Mouse (Mus musculus) limb, embryonic 14.5 days (tissue): ENCODE measurements at regions not wholly inside any gene's neighbourhood (a gene's known extent, or its start where the extent isn't known, plus 50 kb on each side); places are given as distances from the start of the nearest gene placed in this dataset.
A peak's percentile ranks its signal among the peaks of the same experiment; 100 is the strongest.

ENCODE experiments used
- ATAC-seq: fragments of 200-750 bp; cut with Nextera tagmentation; 2 replicates; pipeline ENCODE4 v1.8.0; 2017; ENCODE audit warnings: low read depth, moderate number of reproducible peaks, moderate TSS enrichment; ENCODE audit not compliant: low FRiP score
- DNase-seq: peaks from one replicate; pipeline ENCODE4 v3.0.0-alpha.2; 2015; ENCODE audit warnings: low spot score
- H3K27ac ChIP-seq: fragments of 300-500 bp; sonication (generic); replicated peaks from 2 replicates; pipeline ENCODE4 v1.5.1; 2014; ENCODE audit warnings: low read depth, mild to moderate bottlenecking, low read length, moderate library complexity, mixed read lengths
- H3K27me3 ChIP-seq: fragments of 300-500 bp; sonication (generic); 2 replicates; pipeline ENCODE4 v1.6.1; 2014; ENCODE audit warnings: low read length, mixed read lengths; ENCODE audit not compliant: control insufficient read depth, insufficient read depth
- H3K36me3 ChIP-seq: fragments of 300-500 bp; sonication (generic); 2 replicates; pipeline ENCODE4 v1.6.1; 2014; ENCODE audit warnings: mild to moderate bottlenecking, low read length, moderate library complexity, mixed read lengths; ENCODE audit not compliant: control insufficient read depth, insufficient read depth
- H3K4me1 ChIP-seq: fragments of 300-500 bp; sonication (generic); 2 replicates; pipeline ENCODE4 v1.6.1; 2014; ENCODE audit warnings: antibody characterized with exemption, low read length, mixed read lengths; ENCODE audit not compliant: control insufficient read depth, insufficient read depth
- H3K4me2 ChIP-seq: fragments of 300-500 bp; sonication (generic); replicated peaks from 2 replicates; pipeline ENCODE4 v1.6.1; 2014; ENCODE audit warnings: low read depth, mild to moderate bottlenecking, low read length, moderate library complexity; ENCODE audit not compliant: severe bottlenecking
- H3K4me3 ChIP-seq: fragments of 300-500 bp; sonication (generic); replicated peaks from 2 replicates; pipeline ENCODE4 v1.5.1; 2014; ENCODE audit warnings: low read length
- H3K9ac ChIP-seq: fragments of 300-500 bp; sonication (generic); 2 replicates; pipeline ENCODE4 v1.6.1; 2014; ENCODE audit warnings: mild to moderate bottlenecking, low read depth, low read length, moderate library complexity; ENCODE audit not compliant: severe bottlenecking
- H3K9me3 ChIP-seq: fragments of 300-500 bp; sonication (generic); 2 replicates; pipeline ENCODE4 v1.6.1; 2016; ENCODE audit warnings: low read length; ENCODE audit not compliant: control insufficient read depth
- POLR2A ChIP-seq: fragments of 200-500 bp; IDR thresholded peaks from 2 replicates; pipeline ENCODE4 v1.8.0; 2012; ENCODE audit warnings: inconsistent platforms, mild to moderate bottlenecking, moderate library complexity, borderline replicate concordance; ENCODE audit not compliant: insufficient read depth, insufficient read length; ENCODE audit errors: extremely low read depth
- WGBS: fragments of 180-500 bp; shearing (Covaris S2); extraction: QIAGEN DNeasy Blood & Tissue Kit; methylation state at CpG from one replicate; pipeline ENCODE4 v1.1.7; 2014; 5-methylcytosine and 5-hydroxymethylcytosine counted together

DNA sequence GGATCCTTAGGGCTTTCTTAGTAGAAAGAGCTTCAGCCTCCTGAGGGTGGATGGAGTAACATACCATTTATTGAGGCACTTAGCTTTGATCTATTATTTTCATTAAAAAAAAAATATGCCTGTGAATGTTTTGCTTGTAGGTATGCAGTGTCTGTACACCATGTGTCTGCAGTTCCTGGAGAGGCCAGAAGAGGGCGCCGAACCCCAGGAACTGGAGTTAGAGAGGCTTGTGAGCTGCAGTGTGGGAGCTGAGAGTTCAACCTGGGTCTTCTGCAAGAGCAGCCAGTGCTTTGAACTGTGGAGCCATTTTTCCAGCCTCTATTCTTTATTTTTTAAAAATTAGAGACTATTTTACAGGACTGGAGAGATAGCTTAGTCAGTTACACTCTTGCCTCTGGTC, 83.2 kb downstream of the Syf2 start:
- no peak overlapping the region for H3K4me2 ChIP-seq

DNA sequence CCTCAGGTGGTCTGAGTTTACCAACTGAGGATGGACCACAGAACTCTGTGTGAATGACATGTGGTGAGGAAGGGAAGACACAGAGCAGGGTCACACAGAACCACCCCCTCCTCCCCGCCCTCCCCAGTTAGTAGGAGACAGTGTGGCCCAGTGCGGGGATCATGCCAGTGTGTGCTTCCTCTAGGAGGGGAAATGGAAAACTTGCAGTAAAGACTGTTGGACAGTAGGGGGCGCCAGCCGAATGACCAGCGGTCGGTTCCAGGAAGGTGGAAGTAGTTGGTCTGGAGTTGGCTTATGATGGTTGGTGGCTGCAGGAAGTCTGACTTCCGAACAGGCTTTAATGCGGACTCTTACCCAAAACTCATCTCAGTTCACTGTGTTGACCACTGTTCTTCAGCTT, 87.3 kb downstream of the Syf2 start:
- no peak for TF ChIP-seq POLR2A
- Histone ChIP-seq H3K4me2 (no peak overlapping the region), H3K36me3 (no peaks in the 10 kb centered on the region), H3K4me3 (no peak overlapping the region), H3K4me1 (no peaks in the 10 kb centered on the region), H3K27me3 (no peaks in the 10 kb centered on the region), H3K9me3 (no peaks in the 10 kb centered on the region), H3K9ac (no peak overlapping the region), H3K27ac (no peak overlapping the region)
- DNase-seq (peak; percentile 48), ATAC-seq (no peak)
- WGBS, result 20% methylated on average over 8 of the region's 8 CpGs

More for the DNA sequence above, 83.2 kb downstream of the Syf2 start:
- ATAC-seq (no peak), DNase-seq (no peak)
- H3K27me3 ChIP-seq, result no peaks in the 10 kb centered on the region
- peaks cover 5% of the 10 kb centered on the region for H3K4me1 ChIP-seq
- H3K4me3 ChIP-seq, result no peak overlapping the region
- no peak overlapping the region for H3K9ac ChIP-seq
- no peak for TF ChIP-seq POLR2A
- H3K9me3 ChIP-seq, result no peaks in the 10 kb centered on the region
- no peaks in the 10 kb centered on the region for H3K36me3 ChIP-seq
- WGBS, result 58% methylated on average over 2 of the region's 2 CpGs
- no peak overlapping the region for H3K27ac ChIP-seq

DNA sequence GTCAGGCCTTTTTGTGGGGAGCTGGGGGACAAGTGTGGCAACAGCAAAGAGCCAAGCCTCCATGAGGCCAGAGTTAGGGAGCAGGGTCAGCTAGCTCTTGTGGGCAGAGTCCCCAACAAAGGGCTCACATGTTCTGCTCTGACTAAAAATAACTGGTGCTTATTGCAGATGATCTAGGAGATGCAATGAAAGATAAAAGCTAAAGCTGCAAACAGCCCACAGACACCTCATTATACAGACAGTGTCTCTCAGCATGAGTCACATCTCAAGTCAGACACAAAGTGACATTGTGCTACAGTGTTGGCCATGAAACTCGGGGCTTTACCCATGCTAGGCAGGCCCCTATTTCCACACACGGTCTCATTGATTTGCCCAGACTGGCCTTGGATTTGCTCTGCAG, 88.4 kb downstream of the Syf2 start:
- Histone ChIP-seq H3K36me3 (no peaks in the 10 kb centered on the region), H3K9me3 (no peaks in the 10 kb centered on the region), H3K27ac (no peak overlapping the region), H3K9ac (no peak overlapping the region), H3K27me3 (no peaks in the 10 kb centered on the region), H3K4me1 (no peaks in the 10 kb centered on the region), H3K4me3 (no peak overlapping the region), H3K4me2 (no peak overlapping the region)
- 65% methylated on average over 2 of the region's 2 CpGs for WGBS
- DNase-seq, result no peak
- TF ChIP-seq POLR2A, result no peak
- no peak for ATAC-seq

DNA sequence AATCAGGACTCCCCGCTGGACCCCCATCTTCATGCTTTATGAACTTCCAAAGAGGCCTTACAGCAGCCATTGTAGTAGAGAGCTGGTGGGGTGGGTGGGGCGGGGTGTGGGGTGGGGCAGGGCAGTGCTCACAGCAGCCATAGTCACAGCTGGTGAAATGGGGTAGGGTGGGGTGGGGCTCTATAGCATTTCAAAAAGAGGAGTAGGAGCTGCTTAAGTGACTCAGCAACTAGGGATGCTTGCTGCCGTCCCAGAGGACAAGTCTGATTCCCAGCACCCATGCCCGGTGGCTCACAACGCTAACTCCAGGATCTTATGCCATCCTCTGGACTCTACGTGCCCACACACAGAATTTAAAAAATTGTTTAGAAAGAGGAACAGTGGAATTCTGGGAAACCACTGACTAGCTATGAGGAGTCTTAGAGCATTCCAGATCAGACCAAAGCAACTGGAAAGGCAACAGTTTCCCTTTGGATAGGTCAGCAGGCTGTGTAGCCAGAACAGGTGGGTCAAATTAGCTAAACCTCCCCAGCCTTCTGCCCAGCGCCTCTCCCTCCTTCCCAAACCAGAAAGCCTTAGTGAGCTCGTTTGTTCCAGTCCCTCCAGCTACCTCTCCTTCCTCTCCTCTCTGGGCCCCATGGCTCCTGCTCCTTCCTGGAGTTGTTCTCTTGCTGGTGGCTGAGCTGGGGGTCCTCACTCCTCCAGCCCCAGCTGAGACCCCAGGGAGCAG, 89.7 kb downstream of the Syf2 start:
- H3K9me3 ChIP-seq, result no peaks in the 10 kb centered on the region
- 66% methylated on average over 7 of the region's 8 CpGs for WGBS
- H3K27ac ChIP-seq, result no peak overlapping the region
- no peak overlapping the region for H3K4me3 ChIP-seq
- ATAC-seq, result no peak
- no peaks in the 10 kb centered on the region for H3K27me3 ChIP-seq
- no peak overlapping the region for H3K4me2 ChIP-seq
- no peak for DNase-seq
- H3K36me3 ChIP-seq, result no peaks in the 10 kb centered on the region
- H3K4me1 ChIP-seq, result peaks cover 5% of the 10 kb centered on the region; the same call in 1 of the 2 replicates
- TF ChIP-seq POLR2A, result no peak
- H3K9ac ChIP-seq, result no peak overlapping the region

DNA sequence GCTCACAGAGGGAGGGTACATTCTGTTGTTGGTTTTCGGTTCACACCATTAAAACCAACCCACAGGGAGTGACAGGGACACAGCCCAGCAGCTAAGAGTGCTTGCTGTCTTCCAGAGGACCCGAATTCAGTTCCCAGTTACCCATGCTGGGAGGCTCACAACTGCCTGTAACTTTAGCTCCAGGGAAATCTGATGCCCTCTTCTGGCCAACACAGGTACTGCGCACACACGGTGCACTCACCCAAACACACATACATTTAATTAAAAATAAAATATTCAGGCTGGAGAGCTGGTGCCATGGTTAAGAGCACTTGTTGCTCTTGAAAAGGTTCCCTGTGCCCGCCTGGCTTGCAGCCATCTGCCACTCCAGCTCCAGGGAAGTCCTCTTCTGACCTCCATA, 92.5 kb downstream of the Syf2 start:
- Histone ChIP-seq H3K4me1 (peaks cover 24% of the 10 kb centered on the region), H3K4me3 (no peak overlapping the region), H3K9ac (no peak overlapping the region), H3K9me3 (no peaks in the 10 kb centered on the region), H3K4me2 (no peak overlapping the region), H3K27me3 (peaks cover 8% of the 10 kb centered on the region; the same call in 1 of the 2 replicates), H3K27ac (no peak overlapping the region), H3K36me3 (no peaks in the 10 kb centered on the region)
- no peak for ATAC-seq
- DNase-seq, result no peak
- 96% methylated on average over 5 of the region's 5 CpGs for WGBS
- no peak for TF ChIP-seq POLR2A
